Mouse (Mus musculus): ENCODE measurements around the gene Oxt. TPM values are rescaled to one million over a fixed set of nuclear protein-coding genes. Genes with fewer than 3 reads are reported as not detected.

The Oxt gene
- polyA plus RNA-seq (2015; fragmentation: Nextera tagmentation; extraction: Ambion mirVana): not detected in 2 replicates

DNA sequence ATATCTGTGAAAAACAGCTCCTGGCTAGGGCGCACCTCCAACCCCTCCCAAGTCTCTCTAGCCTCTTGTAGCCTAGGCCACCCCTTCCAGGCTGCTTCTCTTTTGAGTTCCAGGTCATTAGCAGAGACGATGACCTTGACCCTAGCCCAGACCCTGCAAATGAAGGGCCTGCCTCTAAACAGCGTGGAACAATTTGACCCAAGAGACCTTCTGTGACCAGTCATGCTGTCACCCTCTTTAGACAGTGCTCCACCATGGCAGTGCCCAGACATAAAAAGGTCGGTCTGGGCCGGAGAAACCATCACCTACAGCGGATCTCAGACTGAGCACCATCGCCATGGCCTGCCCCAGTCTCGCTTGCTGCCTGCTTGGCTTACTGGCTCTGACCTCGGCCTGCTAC is at the start of gene Oxt:
Oxt (plus strand) TSS at position 301 of the 400 bp plus-strand sequence.
- H3K4me2 ChIP-seq (ENCODE audit: low read depth, low read length): peak within 1 kb of the TSS; percentile 50
- no peaks in the 10 kb centered on the region for H3K36me3 ChIP-seq (ENCODE audit: control insufficient read depth, insufficient read depth, low read length)
- H3K4me3 ChIP-seq (replicated peaks; ENCODE audit: low read length): peak within 1 kb of the TSS; percentile 30
- ATAC-seq (ENCODE audit: insufficient read depth, low FRiP score): no peak
- H3K9ac ChIP-seq (ENCODE audit: low read length): peak within 1 kb of the TSS; percentile 50; the same call in 1 of the 2 replicates
- no peaks in the 10 kb centered on the region for H3K9me3 ChIP-seq (replicated peaks; ENCODE audit: control insufficient read depth, low read length)
- H3K27ac ChIP-seq (ENCODE audit: low read length): no peak within 1 kb of the TSS
- WGBS: 52% methylated on average over 9 of the region's 9 CpGs
- H3K4me1 ChIP-seq (ENCODE audit: control insufficient read depth, insufficient read depth, low read length): peaks cover 9% of the 10 kb centered on the region
- H3K27me3 ChIP-seq (ENCODE audit: control insufficient read depth, insufficient read depth, low read length): peaks cover 53% of the 10 kb centered on the region

DNA sequence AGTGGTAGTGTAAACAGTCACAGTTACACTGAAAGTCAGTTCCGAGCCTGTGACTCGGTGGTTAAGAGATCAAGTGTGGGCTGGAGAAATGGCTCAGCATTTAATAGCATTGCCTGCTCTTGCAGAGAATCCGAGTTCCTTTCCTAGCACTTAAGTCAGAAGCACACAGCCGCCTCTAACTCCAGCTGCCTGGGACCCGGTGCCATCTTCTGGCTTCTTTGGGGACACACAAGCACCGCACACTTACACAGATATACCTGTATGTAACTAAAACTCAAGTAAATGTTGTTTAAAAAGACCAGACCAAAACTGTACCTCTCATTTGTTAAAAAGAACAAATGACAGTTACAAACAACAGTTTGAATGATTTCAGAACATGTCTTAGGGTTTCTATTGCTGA is 47.5 kb upstream of the Oxt start:
- no peak overlapping the region for H3K4me2 ChIP-seq (ENCODE audit: low read depth, low read length)
- ATAC-seq (ENCODE audit: insufficient read depth, low FRiP score): no peak
- no peaks in the 10 kb centered on the region for H3K9me3 ChIP-seq (replicated peaks; ENCODE audit: control insufficient read depth, low read length)
- no peaks in the 10 kb centered on the region for H3K4me1 ChIP-seq (ENCODE audit: control insufficient read depth, insufficient read depth, low read length)
- no peak overlapping the region for H3K27ac ChIP-seq (ENCODE audit: low read length)
- H3K4me3 ChIP-seq (replicated peaks; ENCODE audit: low read length): no peak overlapping the region
- no peaks in the 10 kb centered on the region for H3K27me3 ChIP-seq (ENCODE audit: control insufficient read depth, insufficient read depth, low read length)
- WGBS: 85% methylated on average over 6 of the region's 6 CpGs
- H3K9ac ChIP-seq (ENCODE audit: low read length): no peak overlapping the region
- 0 out of 2 replicates have a peak, but pooled peaks cover 4% of the 10 kb centered on the region for H3K36me3 ChIP-seq (ENCODE audit: control insufficient read depth, insufficient read depth, low read length)

GRCm38 (mm10) chr2:130529290-130529689 is 46.7 kb upstream of the Oxt start:
- 80% methylated on average over 2 of the region's 2 CpGs for WGBS
- no peaks in the 10 kb centered on the region for H3K4me1 ChIP-seq (ENCODE audit: control insufficient read depth, insufficient read depth, low read length)
- peaks cover 7% of the 10 kb centered on the region; the same call in 1 of the 2 replicates for H3K36me3 ChIP-seq (ENCODE audit: control insufficient read depth, insufficient read depth, low read length)
- H3K4me2 ChIP-seq (ENCODE audit: low read depth, low read length): no peak overlapping the region
- H3K27me3 ChIP-seq (ENCODE audit: control insufficient read depth, insufficient read depth, low read length): no peaks in the 10 kb centered on the region
- H3K4me3 ChIP-seq (replicated peaks; ENCODE audit: low read length): no peak overlapping the region
- H3K9ac ChIP-seq (ENCODE audit: low read length): no peak overlapping the region
- H3K9me3 ChIP-seq (replicated peaks; ENCODE audit: control insufficient read depth, low read length): no peaks in the 10 kb centered on the region
- no peak for ATAC-seq (ENCODE audit: insufficient read depth, low FRiP score)
- no peak overlapping the region for H3K27ac ChIP-seq (ENCODE audit: low read length)

DNA sequence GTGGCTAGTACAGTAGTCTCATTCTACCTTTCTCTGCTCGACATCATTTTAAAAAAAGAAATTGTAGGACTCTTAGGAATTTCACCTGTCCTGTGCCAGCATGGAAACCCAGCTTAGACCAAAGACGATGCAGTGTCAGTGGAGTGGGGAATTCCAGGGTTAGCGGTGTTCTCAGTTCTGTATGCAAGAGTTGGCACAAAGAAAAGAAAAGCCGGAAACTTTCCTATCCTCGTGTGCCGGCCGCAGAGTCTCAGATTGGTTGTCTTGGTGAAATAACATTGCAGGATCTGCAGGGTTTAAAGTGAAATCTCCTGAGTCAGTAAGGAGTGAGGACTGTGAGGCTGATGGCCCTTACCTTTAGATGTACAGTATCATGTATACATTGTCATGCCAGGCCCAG is 46.0 kb upstream of the Oxt start:
- Histone ChIP-seq H3K36me3 (ENCODE audit: control insufficient read depth, insufficient read depth, low read length) (peaks cover 7% of the 10 kb centered on the region; the same call in 1 of the 2 replicates), H3K27ac (ENCODE audit: low read length) (no peak overlapping the region), H3K4me3 (replicated peaks; ENCODE audit: low read length) (no peak overlapping the region), H3K4me1 (ENCODE audit: control insufficient read depth, insufficient read depth, low read length) (no peaks in the 10 kb centered on the region), H3K4me2 (ENCODE audit: low read depth, low read length) (no peak overlapping the region), H3K9me3 (replicated peaks; ENCODE audit: control insufficient read depth, low read length) (no peaks in the 10 kb centered on the region), H3K27me3 (ENCODE audit: control insufficient read depth, insufficient read depth, low read length) (no peaks in the 10 kb centered on the region), H3K9ac (ENCODE audit: low read length) (no peak overlapping the region)
- WGBS: 94% methylated on average over 7 of the region's 7 CpGs
- no peak for ATAC-seq (ENCODE audit: insufficient read depth, low FRiP score)

- Histone ChIP-seq H3K27ac (ENCODE audit: low read length) (no peak overlapping the region), H3K4me1 (ENCODE audit: control insufficient read depth, insufficient read depth, low read length) (no peaks in the 10 kb centered on the region), H3K9ac (ENCODE audit: low read length) (no peak overlapping the region), H3K9me3 (replicated peaks; ENCODE audit: control insufficient read depth, low read length) (no peaks in the 10 kb centered on the region), H3K4me2 (ENCODE audit: low read depth, low read length) (no peak overlapping the region), H3K36me3 (ENCODE audit: control insufficient read depth, insufficient read depth, low read length) (peaks cover 7% of the 10 kb centered on the region; the same call in 1 of the 2 replicates), H3K4me3 (replicated peaks; ENCODE audit: low read length) (no peak overlapping the region), H3K27me3 (ENCODE audit: control insufficient read depth, insufficient read depth, low read length) (no peaks in the 10 kb centered on the region)
- WGBS: 60% methylated on average over 2 of the region's 2 CpGs
- no peak for ATAC-seq (ENCODE audit: insufficient read depth, low FRiP score)
Observed at GRCm38 (mm10) chr2:130532201-130532600, 43.8 kb upstream of the Oxt start.

GRCm38 (mm10) chr2:130535017-130535416 is 41.0 kb upstream of the Oxt start:
- Histone ChIP-seq H3K27ac (ENCODE audit: low read length) (no peak overlapping the region), H3K4me2 (ENCODE audit: low read depth, low read length) (no peak overlapping the region), H3K27me3 (ENCODE audit: control insufficient read depth, insufficient read depth, low read length) (no peaks in the 10 kb centered on the region), H3K9me3 (replicated peaks; ENCODE audit: control insufficient read depth, low read length) (no peaks in the 10 kb centered on the region), H3K9ac (ENCODE audit: low read length) (no peak overlapping the region), H3K4me3 (replicated peaks; ENCODE audit: low read length) (no peak overlapping the region), H3K36me3 (ENCODE audit: control insufficient read depth, insufficient read depth, low read length) (peaks cover 3% of the 10 kb centered on the region; the same call in 1 of the 2 replicates), H3K4me1 (ENCODE audit: control insufficient read depth, insufficient read depth, low read length) (no peaks in the 10 kb centered on the region)
- 90% methylated on average over 6 of the region's 6 CpGs for WGBS
- no peak for ATAC-seq (ENCODE audit: insufficient read depth, low FRiP score)

DNA sequence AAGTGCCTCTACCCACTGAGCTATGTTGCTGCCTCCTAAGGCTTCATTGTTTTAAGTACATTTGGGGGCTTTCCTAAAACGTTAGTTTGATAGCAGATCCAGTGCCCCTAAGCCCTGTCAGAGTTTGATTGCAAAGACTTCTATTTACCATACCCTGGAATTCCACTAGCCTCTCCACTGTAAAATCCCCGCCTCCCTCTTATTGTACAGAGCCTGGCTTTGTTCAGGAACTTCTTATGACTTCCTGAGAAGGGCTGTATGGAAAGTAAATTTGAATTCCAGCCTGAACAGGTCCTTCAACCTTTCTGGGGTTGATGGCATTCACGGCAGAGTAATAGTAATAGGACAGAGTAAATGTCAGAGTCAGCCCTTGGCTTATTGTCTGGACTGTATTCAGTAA is 39.1 kb upstream of the Oxt start:
- Histone ChIP-seq H3K27me3 (ENCODE audit: control insufficient read depth, insufficient read depth, low read length) (no peaks in the 10 kb centered on the region), H3K4me1 (ENCODE audit: control insufficient read depth, insufficient read depth, low read length) (no peaks in the 10 kb centered on the region), H3K36me3 (ENCODE audit: control insufficient read depth, insufficient read depth, low read length) (peaks cover 3% of the 10 kb centered on the region; the same call in 1 of the 2 replicates), H3K9ac (ENCODE audit: low read length) (no peak overlapping the region), H3K27ac (ENCODE audit: low read length) (no peak overlapping the region), H3K4me2 (ENCODE audit: low read depth, low read length) (no peak overlapping the region), H3K9me3 (replicated peaks; ENCODE audit: control insufficient read depth, low read length) (no peaks in the 10 kb centered on the region), H3K4me3 (replicated peaks; ENCODE audit: low read length) (no peak overlapping the region)
- ATAC-seq (ENCODE audit: insufficient read depth, low FRiP score): no peak
- 71% methylated on average over 3 of the region's 3 CpGs for WGBS

GRCm38 (mm10) chr2:130538876-130539546 is 37.0 kb upstream of the Oxt start:
- ATAC-seq (ENCODE audit: insufficient read depth, low FRiP score): no peak
- Histone ChIP-seq H3K27me3 (ENCODE audit: control insufficient read depth, insufficient read depth, low read length) (no peaks in the 10 kb centered on the region), H3K9me3 (replicated peaks; ENCODE audit: control insufficient read depth, low read length) (no peaks in the 10 kb centered on the region), H3K4me1 (ENCODE audit: control insufficient read depth, insufficient read depth, low read length) (no peaks in the 10 kb centered on the region), H3K4me3 (replicated peaks; ENCODE audit: low read length) (no peak overlapping the region), H3K4me2 (ENCODE audit: low read depth, low read length) (no peak overlapping the region), H3K27ac (ENCODE audit: low read length) (no peak overlapping the region), H3K36me3 (ENCODE audit: control insufficient read depth, insufficient read depth, low read length) (peaks cover 7% of the 10 kb centered on the region), H3K9ac (ENCODE audit: low read length) (no peak overlapping the region)
- 88% methylated on average over 8 of the region's 8 CpGs for whole genome bisulfite sequencing

GRCm38 (mm10) chr2:130540266-130540665 is 35.7 kb upstream of the Oxt start:
- no peak overlapping the region for H3K4me2 ChIP-seq (ENCODE audit: low read depth, low read length)
- H3K27ac ChIP-seq (ENCODE audit: low read length): no peak overlapping the region
- H3K4me3 ChIP-seq (replicated peaks; ENCODE audit: low read length): no peak overlapping the region
- no peaks in the 10 kb centered on the region for H3K9me3 ChIP-seq (replicated peaks; ENCODE audit: control insufficient read depth, low read length)
- no peak for ATAC-seq (ENCODE audit: insufficient read depth, low FRiP score)
- H3K9ac ChIP-seq (ENCODE audit: low read length): no peak overlapping the region
- WGBS: 83% methylated on average over 9 of the region's 9 CpGs
- H3K27me3 ChIP-seq (ENCODE audit: control insufficient read depth, insufficient read depth, low read length): no peaks in the 10 kb centered on the region
- H3K4me1 ChIP-seq (ENCODE audit: control insufficient read depth, insufficient read depth, low read length): no peaks in the 10 kb centered on the region
- H3K36me3 ChIP-seq (ENCODE audit: control insufficient read depth, insufficient read depth, low read length): peaks cover 13% of the 10 kb centered on the region

Data from stomach, embryonic 16.5 days (tissue).